Mouse (Mus musculus): ENCODE data around the gene Myct1.

The Myct1 gene

DNA sequence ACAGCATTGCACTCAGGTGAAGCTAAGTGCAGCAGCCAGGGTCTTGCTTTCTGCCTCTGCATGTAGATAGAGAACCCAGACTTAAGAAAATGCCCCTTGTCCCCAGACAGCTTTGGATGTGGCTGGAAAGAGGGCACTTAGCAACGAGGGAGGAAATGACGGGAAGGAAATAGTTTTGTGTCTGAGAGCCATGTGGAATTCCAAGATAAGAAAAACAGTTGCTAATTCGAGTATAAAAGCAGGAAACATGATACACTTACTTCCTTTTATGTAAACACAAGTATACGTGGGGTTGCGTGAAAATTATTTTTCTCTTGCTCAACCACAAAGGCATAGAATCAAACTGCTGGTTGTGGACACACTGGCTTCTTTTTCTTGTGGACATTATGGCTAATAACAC is at the start of gene Myct1:
Myct1 (plus strand) TSS at position 312 of the 400 bp plus-strand sequence.
- no peak for DNase-seq (ENCODE audit: low read depth, low spot score)

DNA sequence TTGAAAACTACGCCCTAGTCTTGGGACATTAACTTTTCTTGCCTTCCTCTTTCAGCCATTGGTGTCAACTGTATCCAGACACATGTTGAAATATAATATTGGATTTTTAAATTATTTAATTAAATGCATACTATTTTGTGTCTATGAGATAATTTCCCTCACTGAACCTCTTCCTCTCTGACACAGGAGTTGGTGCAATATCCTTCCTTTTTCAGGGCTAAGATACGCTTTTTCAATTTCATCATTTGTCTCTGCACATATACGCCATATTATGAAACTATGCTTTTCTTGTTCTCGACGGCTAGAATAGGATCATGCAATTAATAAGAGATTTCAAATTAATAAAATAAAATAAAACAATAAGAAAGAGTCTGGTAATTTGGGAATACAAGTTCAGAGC is 47.1 kb upstream of the Myct1 start:
- DNase-seq (ENCODE audit: low read depth, low spot score) = no peak

DNA sequence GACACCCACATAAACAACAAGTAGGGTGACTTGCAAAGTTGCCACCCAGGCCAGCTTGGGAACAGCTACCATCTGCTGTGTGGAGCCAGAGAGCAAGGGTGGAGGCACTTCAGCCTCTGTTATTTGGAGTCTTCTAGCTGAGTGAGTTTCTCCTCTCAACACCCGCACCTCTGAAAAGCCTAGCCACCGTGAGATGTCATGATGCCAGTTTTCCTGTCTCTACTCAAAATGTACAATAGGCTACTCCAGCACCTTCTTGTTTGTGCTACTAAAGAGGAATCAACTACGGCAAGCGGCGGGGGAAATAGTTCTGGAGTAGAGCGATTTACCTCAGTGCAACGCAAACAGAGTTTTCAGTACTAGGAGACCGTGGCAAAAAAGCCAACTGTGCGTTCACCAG is 45.8 kb upstream of the Myct1 start:
- no peak for DNase-seq (ENCODE audit: low read depth, low spot score)

DNA sequence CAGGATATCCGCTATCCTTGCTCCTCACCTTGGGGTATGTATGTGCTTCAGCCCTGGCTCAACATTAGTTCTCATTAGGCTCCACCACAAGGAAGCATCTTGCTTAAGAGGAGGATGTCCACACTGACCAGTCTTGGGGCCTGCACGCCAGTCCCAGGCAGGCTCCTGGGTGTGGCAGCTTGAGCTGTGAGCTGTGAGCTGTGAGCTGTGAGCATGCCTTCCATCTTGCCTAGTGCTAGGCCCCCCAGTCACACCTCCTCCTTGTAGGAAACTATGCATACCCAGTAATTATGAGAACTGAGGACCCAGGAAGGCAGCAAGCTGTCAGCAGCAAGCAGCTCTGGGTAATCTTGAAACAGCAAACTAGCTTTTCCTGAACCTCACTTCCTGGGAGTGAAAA is 44.9 kb upstream of the Myct1 start:
- no peak for DNase-seq (ENCODE audit: low read depth, low spot score)

DNA sequence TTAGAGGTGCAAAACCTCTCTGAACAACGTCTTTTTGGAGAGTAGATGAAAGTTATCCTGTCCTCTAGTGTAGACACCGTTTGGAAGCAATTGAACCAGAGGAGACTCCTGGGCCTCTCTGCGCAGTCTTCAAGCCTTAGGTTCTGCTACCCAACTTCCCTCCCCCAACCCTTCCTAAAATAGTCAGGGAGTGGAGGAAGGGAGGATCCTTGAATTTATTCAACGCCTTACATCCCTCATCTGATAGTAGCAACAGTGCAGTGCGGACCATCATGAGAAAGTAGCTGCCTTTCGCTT is 43.8 kb upstream of the Myct1 start:
- no peak for DNase-seq (ENCODE audit: low read depth, low spot score)

DNA sequence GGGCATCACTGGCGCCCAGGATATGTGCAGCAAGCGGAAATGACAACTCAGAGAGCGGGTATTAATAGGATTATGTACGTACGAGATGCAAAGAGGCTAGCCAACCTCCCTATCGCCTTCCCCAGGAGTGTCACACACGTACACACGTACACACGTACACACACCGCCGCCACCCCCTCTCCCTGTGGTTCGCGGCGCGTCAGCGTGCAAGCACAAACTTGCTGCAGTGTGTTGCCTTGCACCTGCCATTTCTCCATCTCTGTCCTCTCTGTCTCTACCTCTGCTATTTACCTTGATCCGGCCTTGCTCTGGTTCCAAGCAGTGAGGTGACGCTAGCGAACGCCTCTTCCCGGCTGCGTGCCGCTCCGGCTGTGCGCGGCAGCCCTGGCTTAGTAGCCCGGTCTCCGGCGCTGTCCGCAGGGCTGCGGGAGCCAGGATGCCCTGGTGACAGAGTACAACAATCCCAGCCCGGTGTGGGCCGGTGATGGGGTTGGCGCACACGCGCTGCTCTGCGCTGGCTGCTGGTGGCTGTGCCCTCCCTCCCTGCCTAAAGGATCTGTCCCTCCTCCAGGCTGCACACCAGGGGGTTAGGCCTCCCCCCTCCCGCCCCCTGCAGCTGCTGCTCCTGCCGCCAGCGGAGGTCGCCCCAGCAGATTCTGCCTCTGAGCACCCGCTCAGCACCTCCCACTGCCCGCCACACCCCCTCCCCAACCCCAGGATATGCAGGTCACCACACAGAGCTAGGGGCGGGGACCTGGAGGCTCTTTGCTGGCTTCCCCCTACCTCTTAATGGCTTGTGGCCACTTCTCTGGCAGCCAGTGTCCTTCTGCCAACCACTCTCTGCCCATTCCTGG is 43.2 kb upstream of the Myct1 start:
- peak; percentile 38 for DNase-seq (ENCODE audit: low read depth, low spot score)

DNA sequence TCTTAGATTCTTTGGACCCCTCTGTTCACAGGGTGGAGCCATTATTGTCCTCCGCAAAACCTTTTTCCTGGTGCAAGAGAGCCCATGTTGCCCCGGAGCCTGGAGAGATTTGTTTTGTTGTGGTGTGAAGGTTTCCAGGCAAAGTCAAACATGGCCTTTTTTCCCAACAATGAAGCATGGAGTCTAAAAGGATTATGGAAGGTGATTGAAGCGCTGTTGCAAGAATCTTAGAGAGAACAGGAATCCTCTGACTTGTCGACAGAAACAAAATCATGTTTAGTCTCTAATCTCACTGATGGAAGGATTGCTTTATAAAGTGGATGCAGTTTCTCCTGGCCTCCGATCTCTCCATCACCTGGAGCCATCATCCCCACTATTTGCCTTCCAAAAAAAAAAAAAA is 42.2 kb upstream of the Myct1 start, which contains the start of gene Syne1:
Syne1 (minus strand) TSS at position 101 of the 400 bp plus-strand sequence.
- no peak for DNase-seq (ENCODE audit: low read depth, low spot score)

DNA sequence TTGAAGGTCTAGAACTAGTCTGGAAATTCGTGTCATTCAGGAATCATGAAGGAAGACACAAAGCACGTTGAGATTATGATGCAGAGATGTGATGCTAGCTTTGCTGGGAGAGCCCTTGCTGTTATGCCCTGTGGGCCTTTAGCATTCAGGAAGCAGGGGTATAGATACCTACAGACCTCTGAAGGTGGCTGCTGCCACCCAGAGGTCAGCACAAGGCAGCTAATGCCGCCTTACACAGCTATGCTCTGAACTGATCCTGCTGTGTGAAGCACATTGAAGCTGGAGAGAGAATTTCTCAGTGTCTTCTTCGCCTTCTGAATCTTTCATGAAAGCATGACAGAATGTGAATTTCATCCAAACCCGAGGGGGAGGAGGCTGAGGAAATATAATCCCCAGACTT is 38.6 kb upstream of the Myct1 start:
- DNase-seq (ENCODE audit: low read depth, low spot score) = no peak

DNA sequence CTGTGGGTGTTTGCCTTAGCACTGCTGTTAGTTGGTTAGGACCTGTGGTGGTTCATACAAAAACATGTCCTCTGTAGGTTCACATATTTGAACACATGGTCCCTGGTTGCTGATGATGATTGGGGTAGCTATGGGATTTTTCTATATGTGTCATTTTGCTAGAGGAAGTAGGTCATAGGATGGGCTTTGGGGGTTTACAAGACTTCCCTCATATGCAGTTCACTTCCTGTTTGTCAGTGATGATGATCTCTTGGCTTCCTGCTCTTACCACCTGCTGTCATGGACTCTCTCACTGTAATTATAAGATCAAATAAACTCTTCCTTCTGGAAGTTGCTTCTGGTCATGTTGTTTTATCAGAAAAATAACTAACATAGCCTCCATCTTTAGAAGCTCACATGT is 34.8 kb upstream of the Myct1 start:
- no peak for DNase-seq (ENCODE audit: low read depth, low spot score)

DNA sequence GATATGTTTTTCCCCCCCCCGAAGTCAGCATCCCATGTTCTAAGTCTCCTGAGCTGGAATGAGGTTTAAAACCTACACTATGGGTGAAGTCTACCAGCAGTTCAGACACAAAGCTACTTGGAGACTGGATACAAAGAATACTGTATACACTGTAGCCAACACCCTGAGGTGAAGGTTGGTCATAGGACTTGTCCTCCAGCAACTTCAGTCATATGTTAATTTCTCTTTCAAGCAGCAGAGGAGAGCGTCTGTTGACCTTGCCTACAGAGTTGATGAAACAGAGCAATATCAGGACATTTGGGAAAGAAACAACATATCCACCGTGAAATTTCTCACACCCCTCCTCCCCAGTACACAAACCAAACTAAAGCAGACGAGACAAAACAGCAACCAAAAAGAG is 33.0 kb upstream of the Myct1 start:
- no peak for DNase-seq (ENCODE audit: low read depth, low spot score)

DNA sequence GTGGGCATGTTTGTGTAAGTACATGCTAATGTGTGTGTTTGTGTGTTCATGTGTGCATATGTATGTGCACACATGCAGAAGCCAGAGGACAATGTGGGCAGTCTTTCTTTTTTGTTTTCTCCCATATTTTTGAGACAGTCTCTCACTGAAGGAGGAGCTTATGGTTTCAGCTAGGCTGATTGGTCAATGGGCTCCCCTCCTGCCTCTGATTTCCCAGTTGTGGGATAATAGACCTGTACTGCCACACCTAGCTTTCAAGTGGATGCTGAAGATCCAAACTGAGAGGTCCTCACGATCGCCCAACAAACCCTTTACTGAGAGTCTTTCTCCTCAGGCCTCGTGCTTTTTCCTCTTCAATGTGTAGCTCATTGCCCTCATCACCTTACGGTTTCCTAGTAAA is 31.9 kb upstream of the Myct1 start:
- no peak for DNase-seq (ENCODE audit: low read depth, low spot score)

DNA sequence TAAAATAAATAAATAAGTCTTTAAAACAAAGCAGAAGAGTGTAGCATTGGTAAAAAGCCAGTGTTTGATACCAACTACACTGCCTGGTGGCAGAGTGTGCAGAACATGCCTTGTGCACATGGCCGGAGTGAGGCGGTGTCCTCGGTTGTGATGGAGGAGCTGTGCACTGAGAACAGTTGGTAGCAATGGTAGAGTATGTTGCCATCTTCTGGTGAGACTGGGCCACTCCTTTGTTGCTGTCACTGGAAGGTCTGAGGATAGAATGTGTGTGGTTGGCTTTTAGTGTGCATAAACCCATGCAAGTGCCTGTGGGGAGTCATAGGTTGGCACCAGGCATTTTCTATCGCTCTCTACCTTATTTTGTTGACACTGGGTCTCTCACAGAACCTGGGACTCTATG is 24.6 kb upstream of the Myct1 start:
- DNase-seq (ENCODE audit: low read depth, low spot score) = no peak

DNA sequence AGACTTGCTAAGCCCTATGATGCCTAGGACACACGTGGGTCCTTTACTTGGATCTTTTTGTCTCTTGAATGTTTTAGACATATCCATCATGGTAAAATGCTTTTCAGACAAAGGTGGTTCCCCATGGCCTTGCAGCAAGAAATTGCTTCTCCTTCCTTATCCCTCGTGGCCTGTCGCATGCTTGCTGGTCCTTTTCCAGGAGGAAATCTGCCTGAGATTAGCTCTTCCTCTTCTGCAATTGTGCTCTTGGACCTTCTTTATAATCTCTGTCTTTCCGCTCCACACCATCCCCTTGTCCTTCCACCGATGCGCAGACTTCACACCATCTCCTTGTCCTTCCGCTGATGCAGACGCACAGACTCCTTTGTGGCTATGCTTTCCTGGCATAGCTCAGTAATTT is 23.5 kb upstream of the Myct1 start:
- no peak for DNase-seq (ENCODE audit: low read depth, low spot score)

DNA sequence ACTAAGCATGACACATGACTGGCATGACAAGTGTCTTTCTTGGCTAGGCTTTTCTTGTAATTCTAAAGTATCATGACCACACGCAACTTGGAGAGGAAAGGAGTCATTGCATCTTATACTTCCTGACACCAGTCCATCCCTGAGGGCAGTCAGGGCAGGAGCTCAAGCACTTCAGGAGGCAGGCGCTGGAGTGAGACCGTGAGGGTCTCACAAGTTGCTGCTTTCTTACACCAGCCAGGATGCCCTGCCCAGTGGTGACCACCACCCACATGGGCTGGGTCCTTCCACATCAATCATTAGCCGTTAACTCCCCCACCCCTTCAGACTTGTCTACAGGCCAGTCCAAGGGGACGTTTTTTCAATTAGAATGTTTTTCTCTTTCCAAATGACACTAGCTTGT is 22.2 kb upstream of the Myct1 start:
- no peak for DNase-seq (ENCODE audit: low read depth, low spot score)

DNA sequence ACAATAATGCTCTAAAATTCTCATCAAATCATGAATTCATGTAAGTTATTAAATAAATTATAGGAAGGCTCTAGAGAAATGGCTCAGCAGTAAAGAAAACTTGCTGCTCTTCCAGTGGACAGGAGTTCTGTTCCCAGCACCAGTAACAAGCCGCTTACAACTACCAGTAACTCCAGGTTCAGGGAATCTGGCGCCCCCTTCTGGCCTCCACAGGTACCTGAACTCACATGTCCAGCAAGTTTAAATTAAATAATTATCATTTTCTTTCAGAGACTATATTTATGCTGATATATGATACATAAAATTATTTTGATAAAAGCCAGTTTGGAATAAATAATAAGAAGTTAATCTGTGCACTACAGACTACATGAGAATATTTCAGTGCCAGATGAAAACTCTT is 20.2 kb upstream of the Myct1 start:
- DNase-seq (ENCODE audit: low read depth, low spot score) = no peak

DNA sequence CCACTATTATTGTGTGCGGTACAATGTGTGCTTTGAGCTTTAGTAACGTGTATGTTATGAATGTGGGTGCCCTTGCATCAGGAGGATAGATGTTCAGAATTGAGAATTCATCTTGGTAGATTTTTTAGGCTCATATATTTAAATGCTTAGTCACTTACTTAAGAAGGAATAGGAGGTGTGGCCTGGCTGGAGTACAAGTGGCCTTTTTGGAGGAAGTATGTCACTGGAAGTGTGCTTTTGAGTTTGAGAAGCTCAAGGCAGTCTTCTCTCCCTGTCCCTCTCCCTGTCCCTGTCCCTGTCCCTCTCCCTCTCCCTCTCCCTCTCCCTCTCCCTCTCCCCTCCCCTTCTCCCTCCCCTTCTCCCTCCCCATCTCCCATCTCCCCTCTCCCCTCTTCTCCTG is 2.5 kb upstream of the Myct1 start:
- no peak for DNase-seq (ENCODE audit: low read depth, low spot score)

DNA sequence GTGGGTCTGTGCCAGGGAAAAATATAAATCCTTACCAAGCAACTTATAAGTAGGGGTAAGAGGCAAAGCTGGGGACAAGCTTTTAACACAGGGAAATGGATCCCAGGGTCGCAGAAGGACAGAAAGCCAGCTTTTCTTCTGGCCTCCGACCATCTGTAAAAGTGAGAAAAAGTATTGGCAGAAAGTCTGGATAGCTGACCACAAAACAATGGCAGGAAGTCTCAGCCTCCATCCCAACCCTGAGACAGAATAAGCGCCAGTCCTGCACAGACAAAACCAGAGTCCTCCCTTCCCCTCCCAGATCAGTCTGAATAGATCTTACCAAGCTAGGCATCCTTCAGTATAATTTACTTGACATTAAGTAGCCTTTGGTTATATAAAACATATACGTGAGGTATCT is 1.6 kb upstream of the Myct1 start:
- no peak for DNase-seq (ENCODE audit: low read depth, low spot score)

DNA sequence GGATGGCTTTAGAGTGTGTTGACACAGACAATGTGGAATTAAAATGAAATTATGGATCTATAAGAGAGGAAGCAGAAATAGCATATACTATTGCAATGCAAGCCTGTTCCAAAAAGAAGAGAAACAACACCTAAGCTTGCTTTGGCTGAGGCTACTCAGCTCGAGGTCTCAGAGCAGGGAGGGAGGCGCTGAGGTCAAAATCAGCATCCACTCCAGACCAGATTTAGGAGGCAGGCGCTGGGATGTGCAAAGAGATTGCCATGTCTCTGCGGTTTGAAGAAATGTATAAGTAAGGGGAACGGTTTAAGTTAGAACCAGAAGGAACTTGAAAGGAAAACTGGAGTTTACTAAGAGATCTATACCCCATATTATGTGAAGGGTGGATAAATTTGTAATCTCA is 882 bp downstream of the Myct1 start:
- DNase-seq (ENCODE audit: low read depth, low spot score) = no peak

DNA sequence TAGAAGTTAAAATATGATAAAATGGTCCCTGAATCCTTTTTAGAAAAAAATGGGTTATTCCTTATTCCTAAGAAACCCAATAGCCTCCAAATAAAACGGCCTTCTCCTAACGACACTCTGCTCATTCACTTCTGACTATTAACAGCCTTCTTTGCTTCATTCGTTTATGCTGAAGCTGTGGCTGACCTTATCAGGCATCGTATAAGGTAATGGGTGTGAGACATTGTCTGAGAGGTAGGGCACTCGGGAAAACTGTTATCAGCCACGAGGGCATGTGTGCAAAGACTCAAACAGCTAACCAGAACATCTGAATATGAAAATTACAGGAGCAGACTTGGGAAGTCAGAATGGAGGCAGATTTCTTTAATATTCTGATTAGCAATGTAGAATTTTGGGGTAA is 3.0 kb downstream of the Myct1 start:
- DNase-seq (ENCODE audit: low read depth, low spot score) = no peak

DNA sequence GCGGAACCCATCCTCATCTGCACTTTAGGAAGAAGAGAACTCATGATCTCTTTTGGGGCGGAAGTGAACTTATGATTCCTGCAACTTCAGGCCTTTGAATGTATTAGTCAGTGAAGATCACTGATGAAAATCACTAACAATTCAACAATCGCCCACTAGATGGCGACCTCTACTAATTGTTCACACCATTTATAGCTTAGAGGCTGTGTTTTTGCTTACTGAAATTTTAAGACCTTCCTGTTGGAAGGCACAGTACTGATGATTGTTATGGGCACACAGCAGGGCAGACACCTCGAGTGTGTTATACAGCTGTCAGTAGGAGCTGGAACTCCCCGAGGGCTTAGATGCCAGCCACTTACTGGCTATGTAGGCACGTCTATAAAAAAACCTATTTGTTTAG is 6.5 kb downstream of the Myct1 start:
- peak; percentile 64 for DNase-seq (ENCODE audit: low read depth, low spot score)

DNA sequence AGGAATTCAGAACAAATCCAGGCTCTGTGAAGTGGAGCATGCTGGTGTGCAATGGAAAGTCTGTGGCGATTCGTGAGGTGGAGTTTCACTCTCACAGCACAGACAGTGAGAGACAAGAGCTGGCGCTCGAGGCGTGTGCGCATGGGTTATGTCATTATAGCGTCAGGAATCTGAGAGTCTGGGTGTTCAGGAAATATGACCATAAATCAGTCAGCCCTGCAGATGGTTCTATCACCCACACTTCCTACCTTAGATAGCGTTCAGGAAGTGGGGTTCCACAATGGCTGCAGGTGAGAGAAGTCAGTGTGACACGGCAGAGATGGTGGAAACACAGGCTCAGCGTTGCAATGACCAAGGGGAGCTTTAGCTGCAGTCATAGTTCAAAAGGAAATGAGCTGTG is 9.9 kb downstream of the Myct1 start:
- no peak for DNase-seq (ENCODE audit: low read depth, low spot score)

DNA sequence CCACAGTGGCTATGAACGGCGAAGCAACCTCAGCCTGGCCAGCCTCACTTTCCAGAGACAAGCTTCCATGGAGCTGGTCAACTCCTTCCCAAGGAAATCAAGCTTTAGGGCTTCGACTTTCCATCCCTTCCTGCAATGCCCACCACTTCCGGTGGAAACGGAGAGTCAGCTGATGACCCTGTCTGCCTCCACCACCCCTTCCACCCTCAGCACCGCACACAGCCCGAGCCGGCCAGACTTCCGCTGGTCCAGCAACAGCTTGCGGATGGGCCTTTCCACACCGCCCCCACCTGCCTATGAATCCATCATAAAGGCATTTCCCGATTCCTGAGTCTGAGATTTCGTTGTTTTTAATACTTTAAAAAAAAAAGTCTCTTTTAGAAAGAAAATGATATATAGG is 10.8 kb downstream of the Myct1 start:
- no peak for DNase-seq (ENCODE audit: low read depth, low spot score)

DNA sequence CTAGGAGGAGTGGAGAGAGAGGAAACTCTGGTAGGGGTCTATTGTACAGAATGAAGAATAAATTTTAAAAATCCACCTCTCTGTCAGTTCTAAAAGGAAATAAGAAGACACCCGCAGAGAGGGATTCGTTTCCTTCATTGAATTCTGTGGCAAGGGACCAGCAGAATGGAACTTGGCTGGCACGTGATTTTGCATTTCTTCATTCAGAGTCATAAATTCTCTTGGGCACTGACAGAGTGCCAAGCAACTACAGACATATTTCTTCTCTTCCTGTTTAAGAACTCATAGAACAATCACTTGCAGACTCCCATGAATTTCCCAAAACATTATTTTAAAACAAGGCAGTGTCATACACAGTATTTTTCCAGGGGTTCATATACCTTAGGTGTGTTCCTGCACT is 15.3 kb downstream of the Myct1 start:
- DNase-seq (ENCODE audit: low read depth, low spot score) = no peak

Data from retina, postnatal 7 days (tissue).